Mouse (Mus musculus) embryonic stem cell, embryonic (primary cell): ENCODE data around the gene Vps29.

Experiments
- CTCF ChIA-PET, 4 experiments: fragments of 300-600 bp in 2 of 4; fragments of 350-600 bp in 2 of 4; sonication (Branson Sonifier 250); formaldehyde crosslinking; loops; one replicate each; lab custom pipeline; 2022; ENCODE audit warnings: inconsistent platforms in 2 of 4; lab: Charles Lee
- POLR2A ChIA-PET, 4 experiments: fragments of 300-600 bp in 2 of 4; fragments of 350-600 bp in 2 of 4; sonication (Branson Sonifier 250); formaldehyde crosslinking; loops; one replicate each; lab custom pipeline; 2022; ENCODE audit warnings: antibody characterized with exemption in 4 of 4, inconsistent platforms in 1 of 4; lab: Charles Lee

Gene Vps29

GRCm38 (mm10) chr5:122353807-122354491 lies at the start of gene Vps29, which contains the start of gene Rad9b:
Gene Vps29, plus strand, starts transcription at chr5:122354369.
Gene Rad9b, minus strand, starts transcription at chr5:122354233.
- ChIA-PET POLR2A (interaction anchor here (0.6 to 2.4 kb wide), 68 partner anchors 10 to 784 kb away, joined by 3 to 28 read pairs (median 4); partner anchors contain the start of genes Tctn1 (in 3 of the 4), Atp2a2 (in 2 of the 4), Fam216a (in 2 of the 4) and Ppp1cc (in 2 of the 4)), CTCF (interaction anchor here (0.6 to 3.4 kb wide), 21 partner anchors 9 to 942 kb away, joined by 3 to 12 read pairs (median 3); partner anchors contain the start of genes Tctn1 (in 2 of the 4) and Gpn3 (in 1 of the 4))

DNA sequence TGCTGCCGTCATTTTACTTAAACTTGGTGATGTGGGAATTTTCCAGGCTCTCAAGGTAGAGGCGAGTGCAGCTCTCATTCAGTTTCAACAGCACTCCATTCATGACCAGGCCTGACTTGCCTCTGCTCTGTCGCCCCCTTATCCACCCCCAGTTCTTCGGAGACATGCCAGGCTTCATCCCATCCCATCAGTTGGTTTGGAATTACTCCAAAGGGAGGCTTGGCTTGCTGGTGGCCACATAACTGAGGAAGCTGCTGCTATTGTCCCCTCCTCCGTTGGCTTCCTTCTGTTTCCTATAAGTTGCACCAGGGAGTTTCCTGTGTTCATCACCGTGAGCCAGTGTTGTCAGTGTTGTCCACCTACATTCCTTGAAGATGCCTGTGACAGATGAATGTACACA lies 49.6 kb upstream of the Vps29 start:
- CTCF ChIA-PET = interaction anchor here in 1 of 4 experiments (0.6 kb wide), 1 partner anchor 834 kb away, joined by 5 read pairs; no protein-coding TSS in a partner anchor
- POLR2A ChIA-PET = interaction anchor here (0.8 to 2.5 kb wide), 12 partner anchors 9 to 98 kb away, joined by 3 to 9 read pairs (median 3); no protein-coding TSS in a partner anchor

DNA sequence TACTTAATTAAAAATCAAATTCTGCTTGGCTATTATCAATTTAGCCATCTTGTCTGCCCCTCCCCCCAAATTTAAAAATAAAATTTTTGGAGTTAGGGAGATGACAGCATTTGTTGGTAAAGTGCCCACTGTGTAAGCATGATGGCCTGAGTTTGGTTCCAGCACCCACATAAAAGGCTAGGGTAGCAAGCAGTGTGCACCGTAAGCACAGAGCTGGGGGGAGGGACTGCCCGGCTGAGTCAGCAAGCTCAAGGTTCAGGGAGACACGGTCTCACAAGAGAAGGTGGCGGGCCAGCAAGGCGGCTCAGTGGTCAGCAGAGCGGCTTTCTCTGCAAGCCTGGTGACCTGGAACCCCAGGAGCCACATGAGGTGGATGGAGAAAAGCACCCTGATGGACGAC lies 48.7 kb upstream of the Vps29 start:
- ChIA-PET POLR2A (interaction anchor here in 3 of 4 experiments (0.9 to 2.5 kb wide), 9 partner anchors 9 to 37 kb away, joined by 3 to 9 read pairs (median 4); no protein-coding TSS in a partner anchor), CTCF (no interaction called here)

DNA sequence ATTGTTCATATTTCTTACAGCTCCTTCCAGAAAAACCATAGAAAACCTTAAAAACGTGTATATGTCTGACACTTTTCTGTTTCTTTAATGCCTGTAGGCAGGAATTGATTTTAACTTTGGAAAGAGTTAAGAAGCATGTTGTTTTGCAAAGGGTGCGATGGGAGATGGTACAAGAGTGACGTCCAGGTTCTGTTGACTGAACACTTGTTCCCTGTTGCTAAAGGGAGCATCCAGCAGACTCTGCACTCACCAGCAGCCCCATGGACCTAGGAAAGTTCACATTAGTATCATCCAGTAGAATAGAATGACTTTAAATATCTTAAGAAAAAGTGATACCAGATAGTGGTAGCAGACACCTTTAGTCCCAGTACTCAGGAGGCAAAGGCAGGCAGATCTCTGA lies 47.6 kb upstream of the Vps29 start:
- ChIA-PET CTCF (interaction anchor here in 1 of 4 experiments (1.9 kb wide), 1 partner anchor 12 kb away, joined by 8 read pairs; no protein-coding TSS in a partner anchor), POLR2A (interaction anchor here in 2 of 4 experiments (0.6 to 3.1 kb wide), 9 partner anchors 8 to 71 kb away, joined by 3 to 19 read pairs (median 4); no protein-coding TSS in a partner anchor)

GRCm38 (mm10) chr5:122310699-122311098 lies 43.5 kb upstream of the Vps29 start:
- POLR2A ChIA-PET = interaction anchor here in 2 of 4 experiments (0.6 to 1.4 kb wide), 4 partner anchors 8 to 17 kb away, joined by 4 to 7 read pairs (median 4); no protein-coding TSS in a partner anchor
- CTCF ChIA-PET = no interaction called here

GRCm38 (mm10) chr5:122311692-122312091 lies 42.5 kb upstream of the Vps29 start:
- CTCF ChIA-PET = interaction anchor here in 3 of 4 experiments (0.5 to 1.2 kb wide), 7 partner anchors 8 to 554 kb away, joined by 3 to 4 read pairs (median 3); no protein-coding TSS in a partner anchor
- POLR2A ChIA-PET = interaction anchor here in 3 of 4 experiments (0.6 to 1.7 kb wide), 11 partner anchors 7 to 1751 kb away, joined by 3 to 13 read pairs (median 4); partner anchors contain the start of gene Tctn1 (in 2 of the 3)

DNA sequence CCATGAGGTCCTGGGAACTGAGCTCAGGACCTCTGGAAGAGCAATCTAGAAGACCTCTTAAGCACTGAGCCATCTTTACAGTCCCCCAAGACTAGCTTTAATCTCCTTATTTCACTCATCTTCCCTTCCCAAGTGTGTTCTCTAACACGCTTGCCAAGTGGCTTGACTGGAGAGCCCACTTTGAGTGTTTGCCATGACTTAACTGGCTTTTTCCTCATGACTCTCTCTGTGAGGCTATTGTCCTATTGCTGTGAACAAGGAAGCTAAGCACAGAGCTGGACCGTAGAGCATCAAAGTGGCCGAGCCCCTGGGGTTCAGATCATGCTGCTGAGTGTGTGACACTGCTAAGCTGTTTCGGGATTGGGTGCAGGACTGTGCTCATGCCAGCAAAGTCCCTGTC lies 41.8 kb upstream of the Vps29 start:
- CTCF ChIA-PET = interaction anchor here in 3 of 4 experiments (0.6 to 1.5 kb wide), 4 partner anchors 47 to 183 kb away, joined by 3 to 4 read pairs (median 4); partner anchors contain the start of gene Tctn1 (in 1 of the 3)
- POLR2A ChIA-PET = interaction anchor here in 3 of 4 experiments (0.5 to 1.7 kb wide), 11 partner anchors 11 to 203 kb away, joined by 3 to 13 read pairs (median 4); partner anchors contain the start of gene Tctn1 (in 2 of the 3)

DNA sequence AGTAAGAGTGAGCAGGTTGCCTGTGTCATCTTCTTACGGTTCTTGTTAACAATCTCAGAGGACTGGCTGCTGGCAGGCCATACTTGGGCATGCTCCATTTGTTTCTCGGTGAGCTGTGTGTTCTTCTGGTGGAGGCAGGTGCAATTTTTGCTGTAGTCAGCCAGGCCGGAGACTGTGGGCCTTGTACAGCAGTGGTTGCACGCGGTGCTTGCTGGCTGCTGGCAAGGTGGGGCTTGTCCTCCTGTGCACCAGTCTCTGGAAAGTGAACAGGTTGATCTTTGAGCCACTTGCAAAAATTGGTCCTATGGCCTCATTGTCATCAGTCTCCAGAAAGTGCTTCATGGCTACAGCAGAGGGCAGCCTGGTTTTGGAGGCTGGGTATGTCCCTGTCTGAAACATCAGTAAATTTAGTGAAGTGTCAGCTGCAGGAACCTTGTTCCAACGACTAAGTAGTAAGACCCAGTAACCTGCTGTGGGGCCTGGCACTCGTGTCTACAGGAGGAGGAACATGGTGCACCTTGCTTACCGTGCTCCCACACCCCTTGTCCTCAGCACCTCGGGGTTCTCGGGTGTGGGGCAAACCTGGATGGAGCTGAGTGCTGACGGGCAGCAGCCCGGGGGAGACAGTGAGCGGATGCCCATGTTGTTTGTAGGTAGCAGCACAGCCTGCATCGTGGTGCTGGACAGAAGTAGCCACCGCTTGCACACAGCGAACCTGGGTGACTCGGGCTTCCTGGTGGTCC lies 41.1 kb upstream of the Vps29 start:
- ChIA-PET POLR2A (interaction anchor here in 3 of 4 experiments (0.6 to 1.7 kb wide), 8 partner anchors 9 to 105 kb away, joined by 3 to 13 read pairs (median 3); no protein-coding TSS in a partner anchor), CTCF (interaction anchor here in 3 of 4 experiments (0.7 to 1.5 kb wide), 6 partner anchors 11 to 184 kb away, joined by 3 to 4 read pairs (median 3); partner anchors contain the start of gene Tctn1 (in 1 of the 3))

- ChIA-PET CTCF (interaction anchor here in 1 of 4 experiments (1.0 to 1.3 kb wide), 2 partner anchors 15 to 51 kb away, joined by 3 read pairs; partner anchors contain the start of gene Tctn1), POLR2A (interaction anchor here in 3 of 4 experiments (0.5 to 3.0 kb wide), 12 partner anchors 9 to 82 kb away, joined by 3 to 9 read pairs (median 4); partner anchors contain the start of genes Rad9b (in 1 of the 3) and Vps29 (in 1 of the 3))
Measured at GRCm38 (mm10) chr5:122314966-122315667, 39.1 kb upstream of the Vps29 start.

- CTCF ChIA-PET = interaction anchor here in 2 of 4 experiments (0.9 to 1.9 kb wide), 8 partner anchors 10 to 189 kb away, joined by 3 to 8 read pairs (median 4); partner anchors contain the start of gene Tctn1 (in 1 of the 2)
- POLR2A ChIA-PET = interaction anchor here (1.1 to 3.7 kb wide), 14 partner anchors 8 to 181 kb away, joined by 3 to 36 read pairs (median 4); partner anchors contain the start of gene Tctn1 (in 1 of the 4)
Measured at GRCm38 (mm10) chr5:122317329-122318045, 36.7 kb upstream of the Vps29 start.

DNA sequence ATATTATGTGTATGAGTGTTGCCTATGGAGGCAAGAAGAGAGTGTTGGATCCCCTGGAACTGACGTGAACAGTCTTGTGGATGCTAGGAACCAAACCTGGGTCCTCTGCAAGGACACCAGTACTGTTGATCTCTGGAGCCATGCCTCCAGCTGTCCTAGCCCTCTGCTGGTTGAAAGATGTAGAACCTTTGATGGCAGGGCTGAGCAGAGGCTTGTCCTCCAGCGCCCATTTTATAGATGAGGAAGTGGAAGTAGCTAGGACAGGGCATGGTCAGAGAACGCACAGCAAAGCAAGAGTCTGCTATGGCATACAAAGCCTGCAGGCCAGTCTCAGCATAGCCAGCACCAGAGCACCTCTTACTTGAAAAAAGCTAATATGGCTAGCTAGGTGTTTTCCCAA lies 36.1 kb upstream of the Vps29 start:
- CTCF ChIA-PET = interaction anchor here (0.5 to 2.6 kb wide), 15 partner anchors 11 to 942 kb away, joined by 3 to 25 read pairs (median 4); partner anchors contain the start of gene Tctn1 (in 1 of the 4)
- POLR2A ChIA-PET = interaction anchor here in 3 of 4 experiments (1.1 to 3.7 kb wide), 16 partner anchors 8 to 202 kb away, joined by 3 to 36 read pairs (median 4); partner anchors contain the start of gene Tctn1 (in 1 of the 3)

- ChIA-PET POLR2A (interaction anchor here in 3 of 4 experiments (0.7 to 3.7 kb wide), 25 partner anchors 8 to 203 kb away, joined by 3 to 36 read pairs (median 4); partner anchors contain the start of gene Tctn1 (in 1 of the 3)), CTCF (interaction anchor here (0.6 to 2.6 kb wide), 21 partner anchors 10 to 933 kb away, joined by 3 to 25 read pairs (median 4); partner anchors contain the start of gene Tctn1 (in 1 of the 4))
Measured at GRCm38 (mm10) chr5:122318976-122319375, 35.2 kb upstream of the Vps29 start.

DNA sequence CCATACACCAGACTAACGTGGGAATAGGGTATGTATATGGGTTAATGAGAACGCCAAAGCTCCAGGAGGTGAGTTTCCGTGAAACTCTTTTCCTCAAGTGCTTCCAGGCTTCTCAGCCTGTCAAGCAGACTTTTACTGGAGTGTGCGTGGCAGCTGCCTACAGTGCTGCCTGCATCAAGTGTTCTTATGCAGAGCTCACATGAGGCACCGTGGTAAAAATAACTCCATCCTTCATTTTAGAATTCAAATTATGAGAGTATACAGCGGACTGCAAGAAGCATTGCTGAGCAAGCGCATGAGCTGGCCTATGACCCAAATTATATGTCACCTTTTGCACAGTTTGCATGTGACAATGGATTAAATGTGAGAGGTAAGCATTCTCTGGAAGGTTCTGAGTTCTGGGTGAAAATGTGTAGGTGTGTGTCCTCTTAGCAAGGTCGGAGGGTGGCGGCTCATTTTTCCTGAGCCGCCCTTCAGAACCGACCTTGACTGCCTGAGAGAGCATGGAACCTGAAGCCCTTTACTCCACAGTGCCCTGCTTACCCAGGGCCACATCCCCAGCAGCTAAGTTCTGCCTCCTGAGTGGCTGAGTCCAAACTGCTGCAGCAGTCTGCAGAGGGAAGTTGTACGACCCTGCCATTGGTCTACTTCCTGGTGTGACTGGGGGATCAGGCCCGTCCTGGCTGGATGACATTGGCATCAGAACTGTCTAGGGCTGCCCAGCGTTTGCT lies 34.5 kb upstream of the Vps29 start:
- CTCF ChIA-PET = interaction anchor here (0.5 to 2.6 kb wide), 17 partner anchors 8 to 425 kb away, joined by 3 to 25 read pairs (median 4); partner anchors contain the start of gene Tctn1 (in 1 of the 4)

DNA sequence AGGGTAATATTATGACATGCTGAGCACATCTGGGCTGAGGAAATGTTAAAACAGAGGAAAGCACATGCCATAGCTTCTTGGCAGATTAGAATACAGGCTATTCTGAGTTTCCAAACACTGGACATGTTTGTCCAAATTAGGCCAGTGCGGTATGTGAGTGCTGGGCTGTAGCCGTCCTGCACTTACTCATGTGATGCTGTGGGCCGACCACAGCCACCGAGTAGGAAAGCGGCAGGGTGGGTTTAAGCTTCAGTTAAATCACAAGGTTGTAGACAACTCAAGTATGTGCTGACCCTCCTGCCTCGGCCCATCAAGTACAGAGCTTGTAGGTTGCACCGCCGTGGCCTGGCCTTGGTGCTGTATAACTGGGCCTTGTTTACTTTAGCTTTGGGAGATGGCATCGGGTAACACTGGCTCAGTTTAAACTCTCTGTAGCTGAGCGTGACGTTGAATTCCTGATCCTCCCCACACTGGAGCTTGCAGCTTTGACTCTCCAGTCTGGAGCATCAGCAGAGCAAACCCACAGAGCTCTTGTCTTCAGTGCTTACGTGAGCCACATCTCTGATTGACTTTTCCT lies 33.9 kb upstream of the Vps29 start:
- ChIA-PET CTCF (interaction anchor here in 3 of 4 experiments (0.5 to 2.6 kb wide), 6 partner anchors 9 to 143 kb away, joined by 4 to 25 read pairs (median 6); partner anchors contain the start of gene Tctn1 (in 1 of the 3)), POLR2A (interaction anchor here in 3 of 4 experiments (0.5 to 3.7 kb wide), 20 partner anchors 8 to 713 kb away, joined by 3 to 36 read pairs (median 4); partner anchors contain the start of genes Rad9b (in 1 of the 3), Tctn1 (in 1 of the 3) and Vps29 (in 1 of the 3))

More for the DNA sequence above, 34.5 kb upstream of the Vps29 start:
- POLR2A ChIA-PET = interaction anchor here in 3 of 4 experiments (0.5 to 3.7 kb wide), 32 partner anchors 9 to 714 kb away, joined by 3 to 36 read pairs (median 4); partner anchors contain the start of genes Tctn1 (in 2 of the 3), Rad9b (in 1 of the 3) and Vps29 (in 1 of the 3)
